Mouse (Mus musculus) left cerebral cortex, postnatal 10 days (tissue): ENCODE data around the gene Pidd1. TPM values are rescaled to one million over a fixed set of nuclear protein-coding genes. Genes with fewer than 3 reads are reported as not detected.
"Not testable (repeated sequence)": the region's sequence is repeated elsewhere in the genome, so short reads cannot be mapped to it uniquely, and the experiment has no call there.

Experiments
- DNase-seq, 2 experiments: peaks; one replicate each; pipeline ENCODE4 v3.0.0; 2021 to 2022; ENCODE audit warnings: low spot score in 2 of 2, mixed read lengths in 1 of 2; ENCODE audit errors: extremely low spot score in 1 of 2
- intact Hi-C: fragments of 180-260 bp; cut with DNase I; formaldehyde crosslinking; loops from one replicate; pipeline ENCODE4 v1.15.1; 2025
- total RNA-seq, 2 experiments: library from RNA; stranded (reverse); gene quantifications; 2 replicates each; pipeline ENCODE4 v1.2.3; 2021

The Pidd1 gene
- total RNA-seq, 2 experiments from 2014 or later = 1.8 to 2.0 TPM

GRCm38 (mm10) chr7:141461521-141462332, 17.9 kb upstream of the Pidd1 start:
- peak in 1 of 2 experiments; percentile 68 for DNase-seq
- intact Hi-C loops = no loop called here

- intact Hi-C loops = no loop called here
- DNase-seq = peak in 1 of 2 experiments; percentile 56
Observed at GRCm38 (mm10) chr7:141460391-141461113, 16.7 kb upstream of the Pidd1 start, which contains the start of gene Cracr2b. Gene Cracr2b, plus strand, starts transcription at chr7:141461094.

- DNase-seq = no peak
- intact Hi-C loops = no loop called here
Observed at GRCm38 (mm10) chr7:141460001-141460390, 16.2 kb upstream of the Pidd1 start.

GRCm38 (mm10) chr7:141459301-141459711, 15.5 kb upstream of the Pidd1 start:
- intact Hi-C loops = no loop called here
- DNase-seq = no peak

GRCm38 (mm10) chr7:141458661-141459060, 14.8 kb upstream of the Pidd1 start:
- no peak for DNase-seq
- intact Hi-C loops = no loop called here

DNA sequence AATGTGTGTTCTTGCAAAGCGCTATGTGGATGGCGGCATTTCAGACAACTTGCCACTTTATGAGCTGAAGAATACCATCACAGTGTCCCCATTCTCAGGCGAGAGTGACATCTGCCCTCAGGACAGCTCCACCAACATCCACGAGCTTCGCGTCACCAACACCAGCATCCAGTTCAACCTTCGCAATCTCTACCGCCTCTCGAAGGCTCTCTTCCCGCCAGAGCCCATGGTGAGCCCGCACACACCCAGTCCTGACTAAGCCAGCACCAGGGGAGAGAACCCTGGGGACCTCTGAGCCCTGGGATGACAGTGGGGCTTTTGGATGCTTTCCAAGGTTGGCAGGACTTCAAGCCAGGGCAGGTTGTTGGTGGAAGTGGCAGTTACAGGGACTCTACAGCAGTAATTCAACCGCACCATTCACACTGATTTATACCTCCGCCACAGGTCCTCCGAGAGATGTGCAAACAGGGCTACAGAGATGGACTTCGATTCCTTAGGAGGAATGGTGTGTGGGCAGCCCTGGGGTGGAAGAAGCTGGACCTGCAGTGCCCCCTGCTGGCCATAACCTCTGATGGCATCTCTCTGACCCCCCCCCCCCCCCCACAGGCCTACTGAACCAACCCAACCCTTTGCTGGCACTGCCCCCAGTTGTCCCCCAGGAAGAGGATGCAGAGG, 14.3 kb upstream of the Pidd1 start:
- intact Hi-C loops = no loop called here
- peak in 1 of 2 experiments; percentile 57 for DNase-seq

GRCm38 (mm10) chr7:141457236-141457635, 13.4 kb upstream of the Pidd1 start:
- intact Hi-C loops = no loop called here
- DNase-seq = no peak

- no peak for DNase-seq
- intact Hi-C loops = no loop called here
Observed at GRCm38 (mm10) chr7:141456739-141457138, 12.9 kb upstream of the Pidd1 start.

GRCm38 (mm10) chr7:141455610-141456314, 11.9 kb upstream of the Pidd1 start:
- DNase-seq = peak in 1 of 2 experiments; percentile 85
- intact Hi-C loops = no loop called here

DNA sequence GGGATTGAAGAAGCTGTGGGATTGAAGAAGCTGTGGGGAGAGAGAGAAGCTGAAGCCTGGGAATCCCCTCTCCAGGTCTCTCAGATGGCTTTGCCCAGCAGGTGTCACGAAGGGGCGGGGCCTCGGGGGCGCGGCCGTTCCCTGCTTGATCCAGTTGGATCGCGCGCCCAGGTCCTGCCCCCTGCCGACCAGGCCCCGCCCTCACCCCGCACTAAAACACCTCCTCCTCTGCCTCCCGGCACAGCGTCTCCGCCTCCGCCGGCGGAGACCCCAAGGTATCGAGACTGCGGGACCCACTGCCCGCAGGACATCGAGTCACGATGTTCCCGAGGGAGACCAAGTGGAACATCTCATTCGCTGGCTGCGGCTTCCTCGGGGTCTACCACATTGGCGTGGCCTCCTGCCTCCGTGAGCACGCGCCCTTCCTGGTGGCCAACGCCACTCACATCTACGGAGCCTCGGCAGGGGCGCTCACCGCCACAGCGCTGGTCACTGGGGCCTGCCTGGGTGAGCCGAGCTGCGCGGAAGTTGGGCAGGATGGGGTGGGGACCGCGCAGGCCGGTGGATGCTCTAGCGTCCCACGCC, 11.2 kb upstream of the Pidd1 start, which contains the start of gene Pnpla2:
Gene Pnpla2, plus strand, starts transcription at position 232 of the 585 bp plus-strand sequence.
- intact Hi-C loops = no loop called here

GRCm38 (mm10) chr7:141453636-141454035, 9.8 kb upstream of the Pidd1 start:
- no peak for DNase-seq
- intact Hi-C loops = no loop called here

More for the DNA sequence above, 11.2 kb upstream of the Pidd1 start, which contains the start of gene Pnpla2:
- peak; percentile 86 to 98 for DNase-seq

DNA sequence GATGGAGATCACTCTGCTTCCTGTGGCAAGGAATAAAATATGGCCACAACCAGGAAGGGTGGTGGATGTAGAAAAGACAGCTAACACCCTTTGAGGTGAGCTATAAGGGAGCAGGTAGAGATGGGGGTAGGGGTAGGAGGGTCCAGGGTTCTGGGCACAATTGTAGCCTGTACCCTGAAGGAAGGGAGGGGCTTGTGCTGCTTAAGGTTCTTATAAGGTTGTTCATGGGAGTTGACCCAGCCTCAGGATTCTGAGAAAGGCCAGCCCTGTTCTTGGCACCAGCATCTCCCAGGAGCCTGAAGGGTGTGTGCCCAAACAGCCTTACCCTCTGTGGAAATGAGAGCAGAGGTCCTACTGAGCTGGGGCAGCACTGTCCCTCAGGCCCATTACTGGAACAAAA, 8.1 kb upstream of the Pidd1 start:
- intact Hi-C loops = no loop called here
- DNase-seq = no peak

GRCm38 (mm10) chr7:141447110-141447991, 3.5 kb upstream of the Pidd1 start, which contains the start of gene Rplp2:
Gene Rplp2, plus strand, starts transcription at chr7:141447370.
- intact Hi-C loops = no loop called here
- peak; percentile 90 to 96 for DNase-seq

DNA sequence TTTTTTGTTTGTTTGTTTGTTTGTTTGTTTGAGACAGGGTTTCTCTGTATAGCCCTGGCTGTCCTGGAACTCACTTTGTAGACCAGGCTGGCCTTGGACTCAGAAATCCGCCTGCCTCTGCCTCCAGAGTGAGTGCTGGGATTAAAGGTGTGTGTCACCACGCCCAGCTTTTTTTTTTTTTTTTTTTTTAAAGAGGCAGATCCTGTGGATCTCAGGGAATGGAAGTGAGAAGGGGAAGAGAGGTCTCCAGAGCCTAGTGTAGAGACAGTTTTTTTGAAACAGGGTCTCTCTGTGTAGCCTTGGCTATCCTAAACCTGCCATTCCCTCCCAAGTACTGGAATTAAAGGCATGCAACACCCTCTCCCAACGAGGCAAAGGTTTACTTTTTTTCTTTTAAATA, 2.5 kb upstream of the Pidd1 start:
- DNase-seq, intact Hi-C loops: not testable (repeated sequence)

DNA sequence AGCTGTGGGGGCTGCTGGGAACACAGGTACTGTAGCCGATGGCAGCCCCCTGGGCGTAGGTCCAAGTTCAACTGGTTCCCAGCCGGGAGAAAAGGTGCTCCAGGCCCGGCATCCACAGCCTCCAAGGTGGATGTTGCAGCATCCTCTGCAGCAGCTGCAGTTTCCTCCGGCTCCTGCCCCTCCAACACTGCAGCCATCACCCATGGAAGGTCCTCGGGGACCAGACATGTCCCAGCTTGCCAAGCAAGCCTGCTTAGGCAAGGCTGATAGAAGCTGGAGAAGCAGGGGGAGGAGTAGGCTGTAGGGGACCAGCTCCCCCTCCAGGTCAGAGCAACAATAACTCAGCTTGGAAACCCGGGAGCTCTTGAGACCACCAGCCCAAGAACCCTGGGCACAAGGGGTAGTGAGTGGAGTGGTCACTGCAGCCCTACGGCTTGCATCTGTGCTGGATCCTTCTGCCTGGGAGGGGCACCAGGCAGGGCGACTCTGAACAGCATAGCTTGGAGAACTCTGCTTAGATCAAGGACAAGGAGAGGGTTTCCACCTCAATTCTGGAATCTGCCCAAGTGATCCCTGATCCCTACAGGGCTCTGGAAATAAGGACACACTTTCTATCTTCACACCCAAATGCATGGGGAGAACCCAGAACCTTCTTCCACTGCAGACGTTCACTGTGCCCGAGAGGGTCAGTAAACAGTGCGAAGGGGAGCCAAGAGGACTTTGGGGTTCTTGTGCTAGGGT, 574 bp downstream of the Pidd1 start:
- peak in 1 of 2 experiments; percentile 51 for DNase-seq
- intact Hi-C loops = no loop called here

DNA sequence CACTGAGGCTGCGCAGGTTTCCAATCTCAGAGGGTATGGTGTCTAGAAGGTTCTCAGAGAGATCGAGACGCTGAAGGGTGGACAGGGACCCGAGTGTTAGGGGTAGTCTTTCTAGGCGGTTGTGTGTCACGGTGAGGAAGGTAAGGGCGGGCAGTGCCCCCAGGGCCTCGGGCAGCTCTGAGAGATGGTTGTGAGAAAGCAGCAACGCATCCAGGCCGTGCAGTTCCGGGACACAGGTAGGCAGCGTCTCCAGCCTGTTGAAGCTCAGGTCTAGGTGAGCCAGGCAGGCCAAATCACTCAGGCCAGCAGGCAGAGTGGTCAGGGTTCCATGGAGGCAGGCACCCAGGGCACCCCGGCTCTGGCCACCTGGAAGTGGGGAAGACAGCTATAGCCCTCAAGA, 1.6 kb downstream of the Pidd1 start:
- intact Hi-C loops = no loop called here
- peak in 1 of 2 experiments; percentile 28 for DNase-seq

DNA sequence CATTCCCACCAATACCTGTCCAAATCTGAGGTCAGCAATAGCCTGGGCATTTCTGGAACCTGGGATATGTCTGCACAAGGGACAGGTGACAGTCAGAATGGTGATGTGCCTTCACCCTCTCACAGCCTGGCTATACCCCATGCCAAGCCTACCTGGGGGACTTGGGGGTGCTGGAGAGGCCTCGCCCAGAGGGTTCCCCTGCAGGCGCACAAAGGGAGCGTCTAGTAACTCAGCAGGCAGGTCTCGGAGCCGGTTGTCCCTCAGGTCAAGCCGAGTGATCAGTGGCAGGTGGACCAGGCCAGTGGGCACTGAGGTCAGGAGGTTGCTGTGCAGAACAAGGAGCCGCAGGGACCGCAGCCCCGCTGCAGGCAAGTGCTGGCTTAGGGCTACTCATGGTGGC, 2.4 kb downstream of the Pidd1 start:
- peak in 1 of 2 experiments; percentile 41 for DNase-seq
- intact Hi-C loops = no loop called here
